8 mouse cellular contexts compared by ENCODE assay signal in the genomic region with DNA sequence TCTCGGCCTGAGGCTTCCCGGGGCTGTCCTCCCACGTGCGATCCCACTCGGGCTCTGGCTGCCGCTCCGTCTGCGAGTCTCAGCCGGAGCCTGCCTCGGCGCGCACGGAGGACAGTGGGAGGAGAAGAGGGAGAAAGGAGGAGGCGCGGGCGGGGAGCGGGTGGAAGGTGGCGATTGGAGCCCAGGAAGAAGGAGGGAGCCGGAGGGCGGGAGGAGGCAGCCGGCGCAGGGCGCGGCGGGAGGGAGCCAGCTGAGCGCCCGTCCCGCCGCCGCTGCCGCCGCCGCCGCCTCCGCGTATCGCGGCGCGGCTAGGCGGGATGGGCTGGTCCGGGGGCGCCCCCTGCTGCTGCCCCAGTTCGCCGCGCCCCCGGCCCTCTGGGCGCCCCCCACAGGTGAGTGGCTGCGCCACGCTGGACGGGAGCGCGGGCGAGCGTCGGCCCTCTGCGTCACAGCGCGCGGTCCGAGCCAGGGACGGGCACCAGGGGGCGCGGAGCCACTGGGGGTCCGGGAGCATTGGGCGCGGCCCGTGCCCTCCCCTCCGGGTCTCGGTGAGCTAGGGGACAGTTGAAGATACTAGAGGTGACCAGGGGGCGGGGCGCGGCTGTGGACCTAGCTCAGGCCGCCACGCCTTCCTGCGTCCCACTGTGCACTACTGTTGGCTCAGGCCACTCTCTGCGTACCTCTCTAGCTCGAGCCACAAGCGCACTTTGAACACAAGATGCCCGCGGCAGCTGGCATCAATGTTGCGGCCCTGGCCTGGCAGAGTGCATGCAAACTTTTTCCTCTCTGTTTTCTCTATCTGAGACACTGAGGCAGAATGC. TPM values are rescaled to one million over a fixed set of nuclear protein-coding genes. Genes with fewer than 3 reads are reported as not detected.
A peak's percentile ranks its signal among the peaks of the same experiment; 100 is the strongest.
DNase-seq lines count a peak whose midpoint lies in the region; ATAC-seq and TF ChIP-seq lines count a peak whose summit lies in the region.

A gene (plus strand): TSS at position 253 of the 821 bp plus-strand sequence.

- H3K9ac ChIP-seq in heart, embryonic 12.5 days: peak within 1 kb of the TSS; percentile 75
- peak within 1 kb of the TSS; percentile 72 for H3K9ac ChIP-seq in kidney, postnatal 0 days (ENCODE audit: low read depth, low read length)
- no peak within 1 kb of the TSS; the same call in 1 of the 2 replicates for H3K9ac ChIP-seq in liver, embryonic 14.5 days (replicated peaks)
- peak within 1 kb of the TSS; percentile 52 for H3K9ac ChIP-seq in neural tube, embryonic 11.5 days (ENCODE audit: low read length)

- H3ac ChIP-seq in C2C12 (ENCODE audit: control insufficient read depth, insufficient read length, low read depth): peak within 1 kb of the TSS; percentile 74

- peak; percentile 93 for DNase-seq in adrenal gland, postnatal 36 days
- DNase-seq in kidney, postnatal 0 days (ENCODE audit: low spot score): peak; percentile 92
- peak in 1 of 3 experiments; percentile 36 for DNase-seq in liver, embryonic 14.5 days (ENCODE audit: low read depth in 3 of 3, low spot score in 3 of 3)
- DNase-seq in neural tube, embryonic 11.5 days (ENCODE audit: low spot score): peak; percentile 77

- no peaks in the 10 kb centered on the region for H3K27me3 ChIP-seq in C2C12 (ENCODE audit: control insufficient read depth, insufficient read depth, insufficient read length)
- H3K27me3 ChIP-seq in heart, embryonic 12.5 days (replicated peaks): no peaks in the 10 kb centered on the region
- H3K27me3 ChIP-seq in kidney, postnatal 0 days (ENCODE audit: insufficient read depth, low read length): no peaks in the 10 kb centered on the region
- peaks cover 9% of the 10 kb centered on the region for H3K27me3 ChIP-seq in liver, embryonic 14.5 days (ENCODE audit: control insufficient read depth, insufficient read depth, low read length)
- peaks cover 5% of the 10 kb centered on the region; the same call in 1 of the 2 replicates for H3K27me3 ChIP-seq in neural tube, embryonic 11.5 days (ENCODE audit: control insufficient read depth, insufficient read depth, low read length)
- no peaks in the 10 kb centered on the region for H3K27me3 ChIP-seq in testis, adult 2 months (ENCODE audit: control insufficient read depth, insufficient read depth, low read length)

- WGBS in heart, embryonic 12.5 days: under 1% methylated on average over 78 of the region's 82 CpGs
- 3% methylated on average over 70 of the region's 82 CpGs for WGBS in kidney, postnatal 0 days
- under 1% methylated on average over 76 of the region's 82 CpGs for WGBS in liver, embryonic 14.5 days (ENCODE audit: insufficient replicate concordance)
- WGBS in neural tube, embryonic 11.5 days: under 1% methylated on average over 51 of the region's 82 CpGs

- peaks cover 46% of the 10 kb centered on the region for H3K36me3 ChIP-seq in C2C12 (ENCODE audit: control insufficient read depth, insufficient read depth)
- peaks cover 27% of the 10 kb centered on the region for H3K36me3 ChIP-seq in heart, embryonic 12.5 days
- peaks cover 12% of the 10 kb centered on the region for H3K36me3 ChIP-seq in kidney, postnatal 0 days (ENCODE audit: insufficient read depth, low read length)
- H3K36me3 ChIP-seq in liver, embryonic 14.5 days (replicated peaks; ENCODE audit: control insufficient read depth, insufficient read depth, low read depth): peaks cover 12% of the 10 kb centered on the region
- peaks cover 8% of the 10 kb centered on the region for H3K36me3 ChIP-seq in neural tube, embryonic 11.5 days (ENCODE audit: control insufficient read depth, insufficient read depth, low read length)
- H3K36me3 ChIP-seq in testis, adult 2 months (ENCODE audit: control insufficient read depth, insufficient read depth, low read length): no peaks in the 10 kb centered on the region

- TF ChIP-seq CTCF in C2C12 (IDR thresholded peaks at IDR 0.05; ENCODE audit: control insufficient read depth, insufficient read depth, insufficient read length): peak; percentile 99
- TF ChIP-seq CTCF in embryonic fibroblast, embryonic 13.5 days (IDR thresholded peaks at IDR 0.05; ENCODE audit: borderline replicate concordance, insufficient read depth, low read length): peak; percentile 33
- TF ChIP-seq CTCF in kidney, postnatal 0 days (IDR thresholded peaks at IDR 0.05; ENCODE audit: low read depth): peak; percentile 69
- peak; percentile 37; the same call in 1 of the 2 replicates for TF ChIP-seq CTCF in liver, embryonic 14.5 days (IDR thresholded peaks at IDR 0.05; ENCODE audit: low read depth)
- TF ChIP-seq CTCF in testis, adult 2 months (IDR thresholded peaks at IDR 0.05; ENCODE audit: control insufficient read depth, insufficient read depth, insufficient replicate concordance, low read depth, low read length): no peak

- H3K79me3 ChIP-seq in C2C12 (ENCODE audit: low read depth): peaks cover 10% of the 10 kb centered on the region

- peak; percentile 70 for ATAC-seq in heart, embryonic 12.5 days (ENCODE audit: insufficient number of reproducible peaks, low FRiP score)
- ATAC-seq in kidney, postnatal 0 days (replicated peaks; ENCODE audit: low FRiP score, low read depth): peak; percentile 60
- ATAC-seq in liver, embryonic 14.5 days (ENCODE audit: insufficient read depth): peak; percentile 51
- peak; percentile 72 for ATAC-seq in neural tube, embryonic 11.5 days (ENCODE audit: insufficient read depth, low FRiP score, low TSS enrichment)

- H3K4me1 ChIP-seq in embryonic fibroblast, embryonic 13.5 days (ENCODE audit: control insufficient read depth, insufficient read depth, low read length): peaks cover 36% of the 10 kb centered on the region
- H3K4me1 ChIP-seq in heart, embryonic 12.5 days (replicated peaks): peaks cover 79% of the 10 kb centered on the region
- peaks cover 49% of the 10 kb centered on the region for H3K4me1 ChIP-seq in kidney, postnatal 0 days (replicated peaks; ENCODE audit: insufficient read depth, low read length)
- peaks cover 0 to 18% of the 10 kb centered on the region in 2 experiments; a peak in 2 of 4 replicates for H3K4me1 ChIP-seq in liver, embryonic 14.5 days (replicated peaks; ENCODE audit: control insufficient read depth in 2 of 2, insufficient read depth in 2 of 2, low read length in 1 of 2)
- H3K4me1 ChIP-seq in neural tube, embryonic 11.5 days (ENCODE audit: control insufficient read depth, insufficient read depth, low read length): peaks cover 36% of the 10 kb centered on the region
- H3K4me1 ChIP-seq in testis, adult 2 months (ENCODE audit: control insufficient read depth, insufficient read depth, low read length): peaks cover 12% of the 10 kb centered on the region

- peak; percentile 95 for TF ChIP-seq POLR2A in embryonic fibroblast, embryonic 13.5 days (IDR thresholded peaks at IDR 0.05; ENCODE audit: low read depth, low read length)
- no peak for TF ChIP-seq POLR2A in testis, adult 2 months (IDR thresholded peaks at IDR 0.05; ENCODE audit: control insufficient read depth, low read depth, low read length)

- no peaks in the 10 kb centered on the region for H3K9me3 ChIP-seq in heart, embryonic 12.5 days (replicated peaks)
- no peaks in the 10 kb centered on the region for H3K9me3 ChIP-seq in kidney, postnatal 0 days (replicated peaks; ENCODE audit: low read length)
- no peaks in the 10 kb centered on the region for H3K9me3 ChIP-seq in liver, embryonic 14.5 days (ENCODE audit: control insufficient read depth, low read length)
- no peaks in the 10 kb centered on the region for H3K9me3 ChIP-seq in neural tube, embryonic 11.5 days (ENCODE audit: control insufficient read depth, low read length)

- peak within 1 kb of the TSS; percentile 12 for H3K4me3 ChIP-seq in C2C12 (ENCODE audit: insufficient read depth, poor library complexity, severe bottlenecking)
- H3K4me3 ChIP-seq in embryonic fibroblast, embryonic 13.5 days (ENCODE audit: insufficient read depth, low read length): peak within 1 kb of the TSS; percentile 39
- peak within 1 kb of the TSS; percentile 52 for H3K4me3 ChIP-seq in heart, embryonic 12.5 days
- H3K4me3 ChIP-seq in kidney, postnatal 0 days (replicated peaks; ENCODE audit: low read depth, low read length): peak within 1 kb of the TSS; percentile 56
- peak within 1 kb of the TSS; percentile 38 to 51 for H3K4me3 ChIP-seq in liver, embryonic 14.5 days (ENCODE audit: insufficient read depth in 1 of 2, low read depth in 2 of 2, low read length in 2 of 2)
- H3K4me3 ChIP-seq in neural tube, embryonic 11.5 days (ENCODE audit: low read depth, low read length): peak within 1 kb of the TSS; percentile 47
- H3K4me3 ChIP-seq in testis, adult 2 months (ENCODE audit: control insufficient read depth, low read depth, low read length): peak within 1 kb of the TSS; percentile 65

- peak within 1 kb of the TSS; percentile 77 for H3K4me2 ChIP-seq in heart, embryonic 12.5 days
- peak within 1 kb of the TSS; percentile 85 for H3K4me2 ChIP-seq in kidney, postnatal 0 days (ENCODE audit: low read length)
- H3K4me2 ChIP-seq in liver, embryonic 14.5 days (ENCODE audit: low read depth): peak within 1 kb of the TSS; percentile 81
- peak within 1 kb of the TSS; percentile 83 for H3K4me2 ChIP-seq in neural tube, embryonic 11.5 days (ENCODE audit: low read depth)

- H3K27ac ChIP-seq in embryonic fibroblast, embryonic 13.5 days (ENCODE audit: insufficient read depth, low read length): peak within 1 kb of the TSS; percentile 97
- peak within 1 kb of the TSS; percentile 94 for H3K27ac ChIP-seq in heart, embryonic 12.5 days (ENCODE audit: poor library complexity, severe bottlenecking)
- H3K27ac ChIP-seq in kidney, postnatal 0 days: peak within 1 kb of the TSS; percentile 99
- no peak within 1 kb of the TSS for H3K27ac ChIP-seq in liver, embryonic 14.5 days
- H3K27ac ChIP-seq in neural tube, embryonic 11.5 days (ENCODE audit: low read depth, low read length): peak within 1 kb of the TSS; percentile 49; the same call in 1 of the 2 replicates
- H3K27ac ChIP-seq in testis, adult 2 months (ENCODE audit: control insufficient read depth, insufficient read depth, low read depth, low read length): peak within 1 kb of the TSS; percentile 62

- no peak for TF ChIP-seq EP300 in liver, embryonic 14.5 days (IDR thresholded peaks at IDR 0.05; ENCODE audit: low read depth)

- peaks cover 56% of the 10 kb centered on the region for H3K79me2 ChIP-seq in C2C12 (ENCODE audit: control insufficient read depth, insufficient read depth)

TF ChIP-seq in C2C12, 6 proteins besides CTCF, POLR2A, EP300 and RAD21 (continues in another document):
- TF ChIP-seq FOSL1 (IDR thresholded peaks at IDR 0.05; ENCODE audit: insufficient read depth, low read length, poor library complexity, severe bottlenecking): no peak
- no peak for TF ChIP-seq MAX (IDR thresholded peaks at IDR 0.05)

RNA-seq across cellular contexts. Expression of the gene that starts here (rescaled TPM):
- 67.8 TPM for polyA plus RNA-seq in C2C12 (2012; fragmentation: generic; extraction: Trizol)
- total RNA-seq in adrenal gland, postnatal 36 days (2021): 10 to 100 TPM; 68.4 to 87.6 TPM
- polyA plus RNA-seq in embryonic fibroblast, embryonic 13.5 days (2011; ENCODE audit: insufficient read length, low read depth, missing spikeins): 61.8 and 71.1 TPM in 2 replicates
- 35.3 and 38.7 TPM in 2 replicates for polyA plus RNA-seq in heart, embryonic 12.5 days (2016; fragmentation: Nextera tagmentation; extraction: Ambion mirVana)
- polyA plus RNA-seq in kidney, postnatal 0 days (2015; fragmentation: Nextera tagmentation; extraction: Ambion mirVana): 34.4 and 35.8 TPM in 2 replicates
- 4.9 and 5.2 TPM in 2 replicates for polyA plus RNA-seq in liver, embryonic 14.5 days (2012; rRNA removed)
- polyA plus RNA-seq in liver, embryonic 14.5 days (2014; fragmentation: Nextera tagmentation; extraction: Ambion mirVana): 3.7 and 4.3 TPM in 2 replicates
- 11.4 and 13.2 TPM in 2 replicates for polyA plus RNA-seq in neural tube, embryonic 11.5 days (2014; fragmentation: Nextera tagmentation; extraction: Ambion mirVana)
- 6.5 and 6.9 TPM in 2 replicates for polyA plus RNA-seq in testis, adult 2 months (2012; rRNA removed)

Comparison
In these comparisons a context has a peak if more than half of its experiments do, and no peak if none do; other contexts are left out.
1. H3K4me3 ChIP-seq: peak in every context shown above with its lines; median percentile 65 in testis, adult 2 months; 56 in kidney, postnatal 0 days; 52 in heart, embryonic 12.5 days; 47 in neural tube, embryonic 11.5 days; 44 in liver, embryonic 14.5 days; 39 in embryonic fibroblast, embryonic 13.5 days; 12 in C2C12.